Mouse (Mus musculus) liver, embryonic 11.5 days (tissue): ENCODE data around the gene Cacnb4. TPM values are rescaled to one million over a fixed set of nuclear protein-coding genes. Genes with fewer than 3 reads are reported as not detected.

ENCODE experiments used
- ATAC-seq: fragments of 200-750 bp; cut with Nextera tagmentation; replicated peaks from 2 replicates; pipeline ENCODE4 v1.8.0; 2017; ENCODE audit warnings: moderate number of reproducible peaks, mild to moderate bottlenecking, moderate TSS enrichment, moderate library complexity; ENCODE audit not compliant: low FRiP score
- DNase-seq: peaks from one replicate; pipeline ENCODE4 v3.0.0-alpha.2; 2017; ENCODE audit warnings: low spot score
- H3K27ac ChIP-seq: fragments of 300-500 bp; sonication (generic); 2 replicates; pipeline ENCODE4 v1.5.1; 2014; ENCODE audit warnings: mild to moderate bottlenecking, low read depth, low read length, control low read depth
- H3K27me3 ChIP-seq: fragments of 300-500 bp; sonication (generic); replicated peaks from 2 replicates; pipeline ENCODE4 v1.6.1; 2014; ENCODE audit warnings: low read length, mixed read lengths; ENCODE audit not compliant: control insufficient read depth, insufficient read depth
- H3K36me3 ChIP-seq: fragments of 300-500 bp; sonication (generic); 2 replicates; pipeline ENCODE4 v1.6.1; 2014; ENCODE audit warnings: mild to moderate bottlenecking, low read length, moderate library complexity, mixed read lengths; ENCODE audit not compliant: control insufficient read depth, insufficient read depth
- H3K4me1 ChIP-seq: fragments of 300-500 bp; sonication (generic); replicated peaks from 2 replicates; pipeline ENCODE4 v1.6.1; 2014; ENCODE audit warnings: low read length, mixed read lengths; ENCODE audit not compliant: control insufficient read depth, insufficient read depth
- H3K4me2 ChIP-seq: fragments of 300-500 bp; sonication (generic); 2 replicates; pipeline ENCODE4 v1.6.1; 2014; ENCODE audit warnings: mild to moderate bottlenecking, control low read depth, moderate library complexity
- H3K4me3 ChIP-seq: fragments of 300-500 bp; sonication (generic); 2 replicates; pipeline ENCODE4 v1.5.1; 2014; ENCODE audit warnings: low read depth, low read length, control low read depth
- H3K9ac ChIP-seq: fragments of 300-500 bp; sonication (generic); 2 replicates; pipeline ENCODE4 v1.6.1; 2014; ENCODE audit warnings: low read depth, low read length, control low read depth
- H3K9me3 ChIP-seq: fragments of 300-500 bp; sonication (generic); 2 replicates; pipeline ENCODE4 v1.6.1; 2016; ENCODE audit warnings: low read length, inconsistent platforms, mixed read lengths; ENCODE audit not compliant: control insufficient read depth
- WGBS: fragments of 180-500 bp; shearing (Covaris S2); extraction: QIAGEN DNeasy Blood & Tissue Kit; methylation state at CpG from one replicate; pipeline ENCODE4 v1.1.7; 2014; 5-methylcytosine and 5-hydroxymethylcytosine counted together
- polyA plus RNA-seq: library from polyadenylated mRNA; unstranded; fragments of >200 nt; fragmentation: Nextera tagmentation; extraction: Ambion mirVana; gene quantifications from 2 replicates; pipeline ENCODE4 v1.2.1, GENCODE M21; 2014

Cacnb4 gene
- polyA plus RNA-seq, 1 experiment from 2014 or later: 0.69 TPM

GRCm38 (mm10) chr2:52541068-52541467 is 135.6 kb downstream of the Cacnb4 start:
- H3K27ac ChIP-seq: no peak overlapping the region

GRCm38 (mm10) chr2:52539318-52539717 is 137.3 kb downstream of the Cacnb4 start:
- Histone ChIP-seq H3K36me3 (no peaks in the 10 kb centered on the region), H3K4me1 (no peaks in the 10 kb centered on the region), H3K4me3 (no peak overlapping the region), H3K27ac (no peak overlapping the region), H3K9me3 (no peaks in the 10 kb centered on the region), H3K27me3 (no peaks in the 10 kb centered on the region), H3K4me2 (no peak overlapping the region), H3K9ac (no peak overlapping the region)
- ATAC-seq (no peak), DNase-seq (no peak)
- WGBS: 80% methylated on average over 6 of the region's 6 CpGs

More at GRCm38 (mm10) chr2:52541068-52541467, 135.6 kb downstream of the Cacnb4 start:
- WGBS: 90% methylated on average over 4 of the region's 4 CpGs
- Histone ChIP-seq H3K27me3 (no peaks in the 10 kb centered on the region), H3K36me3 (no peaks in the 10 kb centered on the region), H3K4me1 (no peaks in the 10 kb centered on the region), H3K9ac (no peak overlapping the region), H3K4me3 (no peak overlapping the region), H3K4me2 (no peak overlapping the region), H3K9me3 (no peaks in the 10 kb centered on the region)
- no peak for DNase-seq
- ATAC-seq: no peak

GRCm38 (mm10) chr2:52537645-52538044 is 139.0 kb downstream of the Cacnb4 start:
- Histone ChIP-seq H3K9me3 (no peaks in the 10 kb centered on the region), H3K9ac (no peak overlapping the region), H3K27me3 (no peaks in the 10 kb centered on the region), H3K27ac (no peak overlapping the region), H3K4me1 (no peaks in the 10 kb centered on the region), H3K4me2 (no peak overlapping the region), H3K36me3 (no peaks in the 10 kb centered on the region), H3K4me3 (no peak overlapping the region)
- ATAC-seq (no peak), DNase-seq (no peak)
- 79% methylated on average over 3 of the region's 3 CpGs for WGBS

GRCm38 (mm10) chr2:52537155-52537554 is 139.5 kb downstream of the Cacnb4 start:
- no peak for DNase-seq
- Histone ChIP-seq H3K9ac (no peak overlapping the region), H3K36me3 (no peaks in the 10 kb centered on the region), H3K27ac (no peak overlapping the region), H3K4me1 (no peaks in the 10 kb centered on the region), H3K4me3 (no peak overlapping the region), H3K9me3 (no peaks in the 10 kb centered on the region), H3K27me3 (no peaks in the 10 kb centered on the region), H3K4me2 (no peak overlapping the region)
- WGBS: 88% methylated on average over 9 of the region's 9 CpGs
- no peak for ATAC-seq

- ATAC-seq (no peak), DNase-seq (no peak)
- no peaks in the 10 kb centered on the region for H3K36me3 ChIP-seq
- H3K27ac ChIP-seq: no peak overlapping the region
- no peak overlapping the region for H3K9ac ChIP-seq
- 84% methylated on average over 4 of the region's 4 CpGs for WGBS
- H3K4me3 ChIP-seq: no peak overlapping the region
- no peaks in the 10 kb centered on the region for H3K27me3 ChIP-seq
- H3K4me2 ChIP-seq: no peak overlapping the region
- no peaks in the 10 kb centered on the region for H3K9me3 ChIP-seq
- H3K4me1 ChIP-seq: no peaks in the 10 kb centered on the region
These were observed 140.1 kb downstream of the Cacnb4 start for GRCm38 (mm10) chr2:52536511-52536910.

GRCm38 (mm10) chr2:52533696-52534095 is 142.9 kb downstream of the Cacnb4 start:
- DNase-seq (no peak), ATAC-seq (no peak)
- Histone ChIP-seq H3K36me3 (no peaks in the 10 kb centered on the region), H3K4me1 (no peaks in the 10 kb centered on the region), H3K9ac (no peak overlapping the region), H3K27me3 (no peaks in the 10 kb centered on the region), H3K27ac (no peak overlapping the region), H3K9me3 (no peaks in the 10 kb centered on the region), H3K4me2 (no peak overlapping the region), H3K4me3 (no peak overlapping the region)
- 76% methylated on average over 5 of the region's 5 CpGs for WGBS

- H3K9ac ChIP-seq: no peak overlapping the region
- no peak overlapping the region for H3K4me3 ChIP-seq
- ATAC-seq (no peak), DNase-seq (no peak)
- no peak overlapping the region for H3K4me2 ChIP-seq
- H3K27ac ChIP-seq: no peak overlapping the region
- WGBS: 94% methylated on average over 2 of the region's 2 CpGs
- H3K27me3 ChIP-seq: no peaks in the 10 kb centered on the region
- H3K4me1 ChIP-seq: no peaks in the 10 kb centered on the region; the same call in 1 of the 2 replicates
- no peaks in the 10 kb centered on the region for H3K36me3 ChIP-seq
- H3K9me3 ChIP-seq: no peaks in the 10 kb centered on the region
These were observed 146.1 kb downstream of the Cacnb4 start for GRCm38 (mm10) chr2:52530521-52530920.

GRCm38 (mm10) chr2:52529245-52529644 is 147.4 kb downstream of the Cacnb4 start:
- 84% methylated on average over 7 of the region's 7 CpGs for WGBS
- Histone ChIP-seq H3K36me3 (no peaks in the 10 kb centered on the region), H3K9me3 (no peaks in the 10 kb centered on the region), H3K27me3 (no peaks in the 10 kb centered on the region; the same call in 1 of the 2 replicates), H3K9ac (no peak overlapping the region), H3K4me3 (no peak overlapping the region), H3K4me2 (no peak overlapping the region), H3K4me1 (no peaks in the 10 kb centered on the region; the same call in 1 of the 2 replicates), H3K27ac (no peak overlapping the region)
- DNase-seq: no peak
- ATAC-seq: no peak

GRCm38 (mm10) chr2:52525876-52526592 is 150.6 kb downstream of the Cacnb4 start:
- Histone ChIP-seq H3K27ac (no peak overlapping the region), H3K36me3 (no peaks in the 10 kb centered on the region), H3K4me2 (no peak overlapping the region), H3K27me3 (no peaks in the 10 kb centered on the region; the same call in 1 of the 2 replicates), H3K9me3 (no peaks in the 10 kb centered on the region), H3K4me3 (no peak overlapping the region), H3K4me1 (no peaks in the 10 kb centered on the region; the same call in 1 of the 2 replicates), H3K9ac (no peak overlapping the region)
- WGBS: 57% methylated on average over 11 of the region's 11 CpGs
- ATAC-seq (no peak), DNase-seq (no peak)
